Mouse (Mus musculus): ENCODE data around the gene Bclaf3. TPM values are rescaled to one million over a fixed set of nuclear protein-coding genes. Genes with fewer than 3 reads are reported as not detected.

The Bclaf3 gene
- polyA plus RNA-seq, 1 experiment from 2014 or later, result 20.6 TPM

DNA sequence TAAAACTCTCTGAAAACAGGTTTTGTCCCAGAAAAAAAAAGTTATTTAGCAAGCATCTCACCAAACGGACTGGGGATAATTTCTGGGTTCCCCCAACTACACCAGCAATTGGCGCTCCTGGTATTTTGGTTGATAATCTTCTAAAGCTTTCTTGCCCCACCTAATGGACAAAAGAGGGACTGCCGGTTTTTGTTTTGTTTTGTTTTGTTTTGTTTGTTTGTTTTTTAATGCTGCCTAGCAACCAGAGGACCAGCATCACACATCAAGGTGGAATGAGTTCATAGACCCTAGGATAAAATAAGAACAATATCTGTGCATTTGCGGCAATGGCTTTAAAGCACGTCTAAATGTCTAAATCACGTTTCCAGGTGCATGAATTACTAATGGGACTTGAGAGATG lies 80.4 kb downstream of the Bclaf3 start:
- WGBS, result 42% methylated on average over 6 of the region's 6 CpGs
- H3K4me3 ChIP-seq (ENCODE audit: low read length), result no peak overlapping the region
- peaks cover 4% of the 10 kb centered on the region; the same call in 1 of the 2 replicates for H3K27me3 ChIP-seq (ENCODE audit: insufficient read depth, low read length)
- no peak overlapping the region for H3K4me2 ChIP-seq (replicated peaks; ENCODE audit: low read depth, low read length)
- no peaks in the 10 kb centered on the region for H3K36me3 ChIP-seq (ENCODE audit: insufficient read depth, low read length)
- no peak overlapping the region for H3K27ac ChIP-seq (ENCODE audit: low read length)
- no peak overlapping the region for H3K9ac ChIP-seq (replicated peaks; ENCODE audit: low read length)
- ATAC-seq (ENCODE audit: low FRiP score, low TSS enrichment), result no peak
- H3K9me3 ChIP-seq (ENCODE audit: low read length), result no peaks in the 10 kb centered on the region
- H3K4me1 ChIP-seq (ENCODE audit: insufficient read depth, low read length), result no peaks in the 10 kb centered on the region

DNA sequence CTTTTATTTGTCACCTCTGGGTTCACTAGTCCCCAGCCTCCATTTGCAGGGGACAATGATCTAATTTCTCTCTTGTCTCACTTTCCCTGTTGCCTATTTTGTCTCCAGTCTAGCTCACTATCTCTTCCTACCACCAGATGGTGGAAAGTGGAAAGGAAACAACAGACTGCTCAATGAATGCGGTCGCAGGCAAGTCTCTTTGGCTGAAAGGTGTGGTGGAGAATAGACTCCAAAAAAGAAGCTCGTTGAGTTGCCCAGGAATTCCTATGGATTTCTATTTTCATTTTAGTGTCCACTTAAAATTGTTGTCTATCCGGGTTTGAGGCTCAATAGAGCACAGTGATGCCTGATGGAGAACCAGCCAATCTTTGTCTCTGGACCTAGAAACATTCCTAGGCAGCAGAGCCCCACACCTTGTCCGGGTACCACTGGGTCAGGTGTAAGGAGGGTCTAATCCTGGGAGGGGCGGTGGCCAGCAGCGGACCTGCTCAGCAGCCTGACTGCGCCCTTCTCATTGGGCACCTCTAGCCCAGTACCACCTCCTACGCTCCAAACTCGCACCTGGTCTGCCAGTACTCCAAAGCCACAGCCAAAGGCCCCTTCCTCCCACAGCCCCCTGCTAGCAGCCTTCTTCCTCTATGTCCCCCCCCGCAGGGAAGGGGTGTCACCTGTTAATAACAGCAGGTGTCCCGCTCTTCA lies 99.9 kb downstream of the Bclaf3 start:
- H3K4me2 ChIP-seq (replicated peaks; ENCODE audit: low read depth, low read length), result peak overlapping the region; percentile 70
- H3K4me3 ChIP-seq (ENCODE audit: low read length), result peak overlapping the region; percentile 60
- peaks cover 11% of the 10 kb centered on the region; the same call in 1 of the 2 replicates for H3K27me3 ChIP-seq (ENCODE audit: insufficient read depth, low read length)
- peaks cover 8% of the 10 kb centered on the region; the same call in 1 of the 2 replicates for H3K4me1 ChIP-seq (ENCODE audit: insufficient read depth, low read length)
- H3K36me3 ChIP-seq (ENCODE audit: insufficient read depth, low read length), result no peaks in the 10 kb centered on the region
- ATAC-seq (ENCODE audit: low FRiP score, low TSS enrichment), result peak; percentile 67
- H3K9ac ChIP-seq (replicated peaks; ENCODE audit: low read length), result no peak overlapping the region
- H3K27ac ChIP-seq (ENCODE audit: low read length), result no peak overlapping the region
- WGBS, result 23% methylated on average over 12 of the region's 12 CpGs
- H3K9me3 ChIP-seq (ENCODE audit: low read length), result no peaks in the 10 kb centered on the region

DNA sequence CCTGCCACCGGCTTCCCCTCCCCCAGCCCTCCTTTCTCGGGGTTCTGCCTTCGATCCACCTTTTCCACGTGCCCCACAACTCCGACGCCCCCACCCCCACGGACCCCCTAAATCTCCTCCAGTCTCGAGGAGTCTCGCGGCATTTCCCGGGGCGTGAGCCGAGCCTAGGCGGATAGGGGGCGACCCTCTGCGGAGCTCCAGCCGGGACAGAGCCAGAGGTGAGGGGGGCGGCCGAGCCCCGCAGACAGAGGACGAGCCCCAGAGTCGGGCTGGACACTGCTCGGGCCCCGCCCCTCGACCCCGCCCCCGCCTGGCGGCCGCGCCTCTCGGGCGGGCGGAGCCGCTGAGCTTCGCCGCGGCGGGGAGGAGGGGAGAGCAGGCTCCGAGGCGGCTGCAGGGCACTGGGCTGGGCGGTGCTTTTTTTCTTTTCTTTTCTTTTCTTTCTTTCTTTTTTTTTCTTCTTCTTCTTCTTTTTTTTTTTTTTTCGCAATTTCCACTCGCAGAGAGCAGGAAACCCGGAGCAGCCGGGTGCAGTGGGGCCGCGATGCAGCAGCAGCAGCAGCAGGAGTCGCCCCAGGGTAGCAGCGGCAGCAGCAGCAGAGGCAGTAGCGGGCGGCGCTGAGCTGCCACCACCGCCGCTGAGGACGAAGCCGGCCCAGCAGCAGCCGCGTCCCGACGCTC lies 100.6 kb downstream of the Bclaf3 start, which contains the start of gene Sh3kbp1:
Sh3kbp1 (plus strand) TSS at position 366 of the 681 bp plus-strand sequence.
- Histone ChIP-seq H3K27ac (ENCODE audit: low read length) (peak within 1 kb of the TSS; percentile 68), H3K4me2 (replicated peaks; ENCODE audit: low read depth, low read length) (peak within 1 kb of the TSS; percentile 70), H3K4me1 (ENCODE audit: insufficient read depth, low read length) (peaks cover 8% of the 10 kb centered on the region; the same call in 1 of the 2 replicates), H3K27me3 (ENCODE audit: insufficient read depth, low read length) (peaks cover 11% of the 10 kb centered on the region; the same call in 1 of the 2 replicates), H3K9ac (replicated peaks; ENCODE audit: low read length) (peak within 1 kb of the TSS; percentile 73), H3K36me3 (ENCODE audit: insufficient read depth, low read length) (no peaks in the 10 kb centered on the region), H3K9me3 (ENCODE audit: low read length) (no peaks in the 10 kb centered on the region), H3K4me3 (ENCODE audit: low read length) (peak within 1 kb of the TSS; percentile 60)
- ATAC-seq (ENCODE audit: low FRiP score, low TSS enrichment), result peak; percentile 92
- 24% methylated on average over 44 of the region's 60 CpGs for WGBS

DNA sequence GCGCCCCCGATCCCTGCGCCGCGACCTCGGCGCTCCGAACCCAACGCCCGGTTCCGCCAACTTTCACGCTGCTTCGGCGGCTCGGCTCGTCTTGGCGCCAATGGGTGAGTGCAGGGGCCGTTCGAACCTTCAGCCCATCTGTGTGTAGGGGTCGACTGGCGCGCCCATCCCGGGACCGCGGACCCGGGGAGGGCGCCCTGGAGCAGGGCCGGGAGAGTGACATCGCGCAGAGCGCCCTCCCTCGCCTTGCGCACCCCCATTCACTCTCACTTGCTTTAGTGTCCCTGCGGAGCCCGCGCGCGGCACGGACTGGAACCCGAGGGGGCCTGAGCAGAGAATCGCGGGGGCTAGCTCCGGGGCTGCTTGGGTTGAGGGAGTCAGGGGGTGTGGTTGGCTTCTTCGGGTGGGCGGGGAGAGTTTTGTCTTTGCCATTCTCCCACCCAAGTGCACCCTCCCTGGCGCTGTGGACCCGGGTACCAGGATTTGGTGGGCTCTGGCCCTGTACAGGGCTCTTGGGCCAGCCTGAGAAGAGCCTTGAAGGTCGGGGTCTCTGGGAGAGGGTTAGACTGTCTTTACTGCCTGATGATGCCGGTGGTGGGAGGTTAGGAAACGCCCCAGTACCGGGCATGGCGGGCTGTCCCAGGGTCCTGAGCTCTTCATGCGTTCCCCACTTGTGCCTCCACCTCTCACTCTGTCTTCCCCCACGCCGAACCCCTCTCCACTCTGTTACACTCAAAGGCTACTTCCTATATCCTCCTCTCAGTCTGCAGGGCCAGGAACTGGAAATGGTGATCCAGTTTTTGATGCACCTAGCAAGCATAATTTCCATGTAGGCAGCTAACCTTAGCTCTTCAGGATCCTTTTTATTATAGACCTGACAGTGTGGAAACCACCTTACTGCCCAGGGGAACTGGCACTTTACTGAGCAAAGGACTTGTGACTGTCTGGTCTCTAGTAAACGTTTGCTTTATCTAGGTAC lies 101.4 kb downstream of the Bclaf3 start:
- Histone ChIP-seq H3K4me2 (replicated peaks; ENCODE audit: low read depth, low read length) (peak overlapping the region; percentile 70), H3K27me3 (ENCODE audit: insufficient read depth, low read length) (peaks cover 11% of the 10 kb centered on the region; the same call in 1 of the 2 replicates), H3K9ac (replicated peaks; ENCODE audit: low read length) (peak overlapping the region; percentile 73), H3K36me3 (ENCODE audit: insufficient read depth, low read length) (no peaks in the 10 kb centered on the region), H3K4me1 (ENCODE audit: insufficient read depth, low read length) (peaks cover 8% of the 10 kb centered on the region; the same call in 1 of the 2 replicates), H3K27ac (ENCODE audit: low read length) (peak overlapping the region; percentile 68), H3K4me3 (ENCODE audit: low read length) (peak overlapping the region; percentile 60), H3K9me3 (ENCODE audit: low read length) (no peaks in the 10 kb centered on the region)
- ATAC-seq (ENCODE audit: low FRiP score, low TSS enrichment), result peak; percentile 80
- 17% methylated on average over 50 of the region's 56 CpGs for WGBS

DNA sequence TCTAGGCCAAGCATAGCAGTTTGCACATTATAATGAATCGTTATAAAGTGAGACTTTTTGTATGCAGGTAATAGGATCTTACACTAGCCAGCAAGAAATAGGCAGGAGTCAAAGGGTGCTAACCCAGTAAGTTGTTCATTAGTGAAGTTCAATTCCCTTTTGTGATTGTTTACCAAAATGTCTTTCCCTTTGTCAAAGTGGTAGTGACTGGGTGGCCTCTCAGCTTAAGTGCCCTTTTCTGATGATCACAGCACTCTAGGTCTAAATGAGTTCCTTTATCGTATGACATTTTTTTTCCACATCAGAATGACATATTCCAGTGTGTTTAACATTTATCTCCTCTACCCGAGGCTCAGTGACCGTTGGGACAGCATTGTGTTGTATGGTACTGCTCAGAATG lies 102.1 kb downstream of the Bclaf3 start:
- peak overlapping the region; percentile 73; the same call in 1 of the 2 replicates for H3K9ac ChIP-seq (replicated peaks; ENCODE audit: low read length)
- no peak overlapping the region for H3K27ac ChIP-seq (ENCODE audit: low read length)
- no peaks in the 10 kb centered on the region for H3K9me3 ChIP-seq (ENCODE audit: low read length)
- 45% methylated on average over 4 of the region's 4 CpGs for WGBS
- no peaks in the 10 kb centered on the region for H3K36me3 ChIP-seq (ENCODE audit: insufficient read depth, low read length)
- peak overlapping the region; percentile 70 for H3K4me2 ChIP-seq (replicated peaks; ENCODE audit: low read depth, low read length)
- peaks cover 11% of the 10 kb centered on the region; the same call in 1 of the 2 replicates for H3K27me3 ChIP-seq (ENCODE audit: insufficient read depth, low read length)
- ATAC-seq (ENCODE audit: low FRiP score, low TSS enrichment), result no peak
- H3K4me3 ChIP-seq (ENCODE audit: low read length), result peak overlapping the region; percentile 60
- peaks cover 8% of the 10 kb centered on the region; the same call in 1 of the 2 replicates for H3K4me1 ChIP-seq (ENCODE audit: insufficient read depth, low read length)

DNA sequence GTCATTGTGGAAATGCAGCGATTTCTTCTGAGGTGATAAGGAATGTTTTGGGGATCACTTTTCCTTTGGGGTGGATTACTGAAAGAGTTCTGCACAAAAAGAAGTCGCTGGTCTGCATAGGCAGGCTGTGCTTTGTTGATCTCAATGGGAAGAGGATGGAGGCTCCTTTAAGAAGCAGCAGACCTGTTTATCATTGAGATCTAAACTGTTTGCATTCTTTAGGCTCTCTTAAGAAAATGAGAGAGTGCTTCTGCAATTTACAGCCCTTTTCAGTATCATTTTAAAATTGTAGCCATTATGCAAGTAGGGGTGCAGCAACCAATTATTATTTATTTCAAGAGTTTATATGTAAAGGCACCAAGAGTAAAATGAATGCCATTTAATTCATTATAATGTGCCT lies 102.7 kb downstream of the Bclaf3 start:
- Histone ChIP-seq H3K4me3 (ENCODE audit: low read length) (peak overlapping the region; percentile 60; the same call in 1 of the 2 replicates), H3K4me2 (replicated peaks; ENCODE audit: low read depth, low read length) (peak overlapping the region; percentile 70; the same call in 1 of the 2 replicates), H3K9ac (replicated peaks; ENCODE audit: low read length) (no peak overlapping the region), H3K27me3 (ENCODE audit: insufficient read depth, low read length) (peaks cover 11% of the 10 kb centered on the region; the same call in 1 of the 2 replicates), H3K4me1 (ENCODE audit: insufficient read depth, low read length) (peaks cover 8% of the 10 kb centered on the region; the same call in 1 of the 2 replicates), H3K36me3 (ENCODE audit: insufficient read depth, low read length) (no peaks in the 10 kb centered on the region), H3K9me3 (ENCODE audit: low read length) (no peaks in the 10 kb centered on the region), H3K27ac (ENCODE audit: low read length) (no peak overlapping the region)
- ATAC-seq (ENCODE audit: low FRiP score, low TSS enrichment), result no peak
- 45% methylated on average over 2 of the region's 2 CpGs for WGBS

DNA sequence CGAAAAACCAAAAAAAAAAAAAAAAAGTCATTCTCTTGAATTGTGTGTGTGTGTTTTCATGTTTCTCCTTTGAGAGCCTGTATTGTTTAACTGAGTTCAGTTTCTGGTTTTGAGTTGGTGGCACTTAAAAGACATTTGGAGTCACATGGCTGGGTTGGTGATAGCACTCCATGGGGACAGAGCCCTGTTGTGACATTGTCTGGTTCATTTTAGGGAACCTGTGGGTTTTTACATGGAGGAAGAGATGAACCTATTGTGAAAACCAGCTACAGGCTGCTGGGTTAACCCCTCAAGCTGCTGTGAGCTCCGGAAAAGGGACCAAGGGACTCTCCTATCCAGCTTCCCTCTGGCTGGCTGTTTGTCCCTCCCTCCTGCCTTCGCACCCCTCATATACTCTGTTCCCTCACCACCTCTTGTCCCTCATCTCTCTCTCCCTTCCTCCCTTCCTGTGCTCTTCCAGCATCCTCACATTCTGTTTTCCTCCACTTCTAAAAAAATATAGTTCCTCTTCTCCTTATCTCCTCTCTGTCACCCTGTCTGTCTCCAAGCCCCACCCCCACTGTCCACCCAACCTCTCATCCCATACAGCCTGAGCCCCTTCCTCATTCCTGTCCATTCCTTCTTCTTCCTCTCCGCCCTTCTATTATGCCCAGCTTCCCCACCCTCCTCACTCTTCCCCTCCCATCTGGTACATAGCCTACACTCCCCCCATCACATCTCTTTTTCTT lies 112.2 kb downstream of the Bclaf3 start:
- Histone ChIP-seq H3K4me2 (replicated peaks; ENCODE audit: low read depth, low read length) (no peak overlapping the region), H3K27ac (ENCODE audit: low read length) (no peak overlapping the region), H3K4me3 (ENCODE audit: low read length) (no peak overlapping the region), H3K4me1 (ENCODE audit: insufficient read depth, low read length) (no peaks in the 10 kb centered on the region), H3K9me3 (ENCODE audit: low read length) (no peaks in the 10 kb centered on the region), H3K36me3 (ENCODE audit: insufficient read depth, low read length) (no peaks in the 10 kb centered on the region), H3K27me3 (ENCODE audit: insufficient read depth, low read length) (no peaks in the 10 kb centered on the region), H3K9ac (replicated peaks; ENCODE audit: low read length) (no peak overlapping the region)
- no peak for ATAC-seq (ENCODE audit: low FRiP score, low TSS enrichment)
- 79% methylated on average over 4 of the region's 4 CpGs for WGBS

DNA sequence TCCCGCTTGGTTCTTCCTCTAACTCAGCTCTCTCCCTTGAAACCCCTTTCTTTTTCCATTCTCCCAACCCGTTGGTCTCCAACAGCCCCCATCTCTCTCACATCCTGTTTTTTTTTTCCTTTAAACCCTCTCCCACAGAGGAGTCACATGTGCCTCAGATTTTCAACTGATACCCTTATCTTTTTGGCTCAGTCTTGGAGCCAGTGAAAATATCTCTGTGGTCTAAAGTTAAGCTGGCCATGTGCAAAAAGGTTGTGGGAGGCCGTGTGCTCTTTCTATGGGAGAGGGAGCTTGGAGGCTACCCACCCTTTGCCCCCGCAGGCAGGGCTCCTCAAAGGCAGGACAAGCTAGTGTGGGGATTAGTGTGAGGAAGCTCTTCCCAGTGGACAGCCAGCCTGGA lies 113.5 kb downstream of the Bclaf3 start:
- Histone ChIP-seq H3K4me3 (ENCODE audit: low read length) (no peak overlapping the region), H3K27ac (ENCODE audit: low read length) (no peak overlapping the region), H3K36me3 (ENCODE audit: insufficient read depth, low read length) (no peaks in the 10 kb centered on the region), H3K9ac (replicated peaks; ENCODE audit: low read length) (no peak overlapping the region), H3K27me3 (ENCODE audit: insufficient read depth, low read length) (0 out of 2 replicates have a peak, but pooled peaks cover 3% of the 10 kb centered on the region), H3K4me1 (ENCODE audit: insufficient read depth, low read length) (no peaks in the 10 kb centered on the region), H3K4me2 (replicated peaks; ENCODE audit: low read depth, low read length) (no peak overlapping the region), H3K9me3 (ENCODE audit: low read length) (no peaks in the 10 kb centered on the region)
- 70% methylated on average over 4 of the region's 4 CpGs for WGBS
- ATAC-seq (ENCODE audit: low FRiP score, low TSS enrichment), result no peak

All from kidney, embryonic 16.5 days (tissue).